Mouse (Mus musculus) liver, embryonic 14.5 days (tissue): Measurements from ENCODE around the gene Erbb2. TPM values are rescaled to one million over a fixed set of nuclear protein-coding genes. Genes with fewer than 3 reads are reported as not detected.
A peak's percentile ranks its signal among the peaks of the same experiment; 100 is the strongest.

Experiments used
- ATAC-seq: fragments of 200-750 bp; cut with Nextera tagmentation; 2 replicates; pipeline ENCODE4 v1.8.0; 2017; ENCODE audit warnings: moderate number of reproducible peaks, mild to moderate bottlenecking, moderate library complexity; ENCODE audit not compliant: insufficient read depth
- DNase-seq, 3 experiments: peaks; one replicate each; pipeline ENCODE4 v3.0.0-alpha.2; 2012 to 2013; ENCODE audit warnings: low read depth in 3 of 3, low spot score in 3 of 3
- H3K27ac ChIP-seq: fragments of 300-500 bp; sonication (generic); 2 replicates; pipeline ENCODE4 v1.5.1; 2014; ENCODE audit warnings: moderate library complexity, mild to moderate bottlenecking, control low read depth, inconsistent platforms
- H3K27me3 ChIP-seq: fragments of 300-500 bp; sonication (generic); 2 replicates; pipeline ENCODE4 v1.6.1; 2014; ENCODE audit warnings: mild to moderate bottlenecking, low read length, moderate library complexity; ENCODE audit not compliant: control insufficient read depth, insufficient read depth
- H3K36me3 ChIP-seq: fragments of 300-500 bp; sonication (generic); replicated peaks from 2 replicates; pipeline ENCODE4 v1.6.1; 2014; ENCODE audit warnings: low read depth; ENCODE audit not compliant: control insufficient read depth, insufficient read depth
- H3K4me1 ChIP-seq, 2 experiments: fragments of 200-500 bp in 1 of 2; fragments of 300-500 bp in 1 of 2; sonication (generic) in 1 of 2; replicated peaks; 2 replicates each; pipeline ENCODE4 v1.6.1; 2012 to 2014; ENCODE audit warnings: antibody characterized with exemption in 1 of 2, inconsistent platforms in 1 of 2, low read length in 1 of 2; ENCODE audit not compliant: control insufficient read depth in 2 of 2, insufficient read depth in 2 of 2
- H3K4me2 ChIP-seq: fragments of 300-500 bp; sonication (generic); 2 replicates; pipeline ENCODE4 v1.6.1; 2014; ENCODE audit warnings: low read depth, mild to moderate bottlenecking, control low read depth, moderate library complexity
- H3K4me3 ChIP-seq, 2 experiments: fragments of 200-500 bp in 1 of 2; fragments of 300-500 bp in 1 of 2; sonication (generic) in 1 of 2; 2 replicates each; pipeline ENCODE4 v1.5.1; 2012 to 2014; ENCODE audit warnings: low read depth in 2 of 2, low read length in 2 of 2, mild to moderate bottlenecking in 2 of 2, control low read depth in 1 of 2, inconsistent platforms in 1 of 2, moderate library complexity in 1 of 2; ENCODE audit not compliant: insufficient read depth in 1 of 2
- H3K9ac ChIP-seq: fragments of 300-500 bp; sonication (generic); replicated peaks from 2 replicates; pipeline ENCODE4 v1.6.1; 2014; ENCODE audit warnings: mild to moderate bottlenecking, control low read depth, moderate library complexity
- H3K9me3 ChIP-seq: fragments of 300-500 bp; sonication (generic); 2 replicates; pipeline ENCODE4 v1.6.1; 2016; ENCODE audit warnings: low read length, mixed read lengths; ENCODE audit not compliant: control insufficient read depth
- CTCF ChIP-seq: IDR thresholded peaks from 2 replicates; pipeline ENCODE4 v1.5.1; 2016; ENCODE audit warnings: antibody characterized with exemption, low read depth, control low read depth
- EP300 ChIP-seq: IDR thresholded peaks from 2 replicates; pipeline ENCODE4 v1.6.1; 2016; ENCODE audit warnings: antibody characterized with exemption, low read depth
- WGBS: fragments of 180-500 bp; shearing (Covaris S2); extraction: QIAGEN DNeasy Blood & Tissue Kit; methylation state at CpG from one replicate; pipeline ENCODE4 v1.1.7; 2014; ENCODE audit not compliant: insufficient replicate concordance; 5-methylcytosine and 5-hydroxymethylcytosine counted together
- polyA plus RNA-seq, 2 experiments: library from polyadenylated mRNA; depleted of rRNA in 1 of 2; stranded (reverse) in 1 of 2; unstranded in 1 of 2; fragments of >200 nt; fragmentation: Nextera tagmentation in 1 of 2; extraction: Ambion mirVana in 1 of 2; gene quantifications; 2 replicates each; pipeline versions ENCODE4 v1.2.1 to v1.2.3; 2012 to 2014

The Erbb2 gene
- polyA plus RNA-seq, 2 experiments = 1.1 to 1.6 TPM

- TF ChIP-seq EP300 (no peak), CTCF (no peak)
- no peak overlapping the region for H3K4me3 ChIP-seq
- DNase-seq = no peak
Measured at GRCm38 (mm10) chr11:98449921-98450771, 37.9 kb downstream of the Erbb2 start.

DNA sequence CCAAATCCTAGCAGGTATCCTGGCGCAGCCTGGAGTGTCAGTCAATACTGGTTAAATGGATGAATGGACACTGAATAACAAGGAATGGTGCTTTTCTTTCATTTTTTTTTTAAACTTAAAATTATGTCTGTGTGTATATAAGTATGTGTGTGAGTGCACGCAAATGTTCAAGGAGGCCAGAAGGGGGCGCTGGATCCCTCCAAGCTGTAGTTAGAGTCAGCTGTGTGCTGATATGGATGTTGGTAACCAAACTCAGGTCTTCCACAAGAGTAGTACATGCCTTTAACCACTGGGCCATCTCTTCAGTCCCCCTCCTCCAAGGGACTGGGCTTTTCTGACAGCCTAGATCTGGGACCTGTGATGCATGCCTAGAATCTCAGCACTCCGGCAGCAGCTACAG is 43.2 kb downstream of the Erbb2 start:
- peaks cover 32% of the 10 kb centered on the region for H3K27me3 ChIP-seq
- H3K4me2 ChIP-seq = no peak overlapping the region
- H3K9ac ChIP-seq = no peak overlapping the region
- no peak overlapping the region for H3K27ac ChIP-seq
- no peak overlapping the region for H3K4me3 ChIP-seq
- DNase-seq = no peak
- WGBS = 65% methylated on average over 4 of the region's 4 CpGs
- no peaks in the 10 kb centered on the region for H3K36me3 ChIP-seq
- TF ChIP-seq CTCF = peak; percentile 57
- no peak for TF ChIP-seq EP300
- H3K9me3 ChIP-seq = no peaks in the 10 kb centered on the region
- no peak for ATAC-seq
- peaks cover 0 to 5% of the 10 kb centered on the region in 2 experiments; a peak in 1 of 4 replicates for H3K4me1 ChIP-seq

More at GRCm38 (mm10) chr11:98449921-98450771, 37.9 kb downstream of the Erbb2 start:
- peaks cover 0 to 7% of the 10 kb centered on the region in 2 experiments; a peak in 2 of 4 replicates for H3K4me1 ChIP-seq
- H3K4me2 ChIP-seq = peak overlapping the region; percentile 50; the same call in 1 of the 2 replicates
- WGBS = 60% methylated on average over 20 of the region's 20 CpGs
- ATAC-seq = no peak
- no peaks in the 10 kb centered on the region for H3K36me3 ChIP-seq
- H3K27me3 ChIP-seq = peaks cover 26% of the 10 kb centered on the region
- H3K9ac ChIP-seq = no peak overlapping the region
- H3K9me3 ChIP-seq = no peaks in the 10 kb centered on the region
- no peak overlapping the region for H3K27ac ChIP-seq

DNA sequence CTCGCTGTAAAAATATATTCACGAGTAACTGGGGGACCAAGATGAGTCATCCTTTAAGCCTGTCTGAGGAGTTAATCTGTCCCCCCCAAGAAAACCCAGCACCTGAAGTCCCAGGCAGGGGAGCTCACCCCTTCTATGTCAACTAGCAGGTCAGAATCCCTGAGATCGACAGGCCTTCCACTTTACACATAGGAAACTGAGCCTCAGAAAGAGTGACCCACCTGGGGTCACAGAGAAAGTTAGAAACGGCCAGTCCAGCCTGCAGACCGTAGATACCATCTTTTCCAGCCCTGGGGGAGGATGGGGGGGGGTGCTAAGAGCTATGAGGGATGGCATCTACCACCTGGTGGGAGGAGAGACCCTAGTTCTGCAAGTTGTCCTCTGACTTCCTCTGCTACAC is 44.3 kb downstream of the Erbb2 start:
- TF ChIP-seq CTCF (no peak), EP300 (no peak)
- Histone ChIP-seq H3K4me1 (peaks cover 0 to 5% of the 10 kb centered on the region in 2 experiments; a peak in 1 of 4 replicates), H3K36me3 (no peaks in the 10 kb centered on the region), H3K9me3 (no peaks in the 10 kb centered on the region), H3K4me3 (no peak overlapping the region), H3K27me3 (peaks cover 33% of the 10 kb centered on the region), H3K4me2 (no peak overlapping the region), H3K27ac (no peak overlapping the region), H3K9ac (no peak overlapping the region)
- ATAC-seq (no peak), DNase-seq (no peak)
- WGBS = 55% methylated on average over 5 of the region's 5 CpGs

- Histone ChIP-seq H3K9me3 (no peaks in the 10 kb centered on the region), H3K4me3 (peak overlapping the region; percentile 45 to 58), H3K27ac (no peak overlapping the region), H3K4me2 (peak overlapping the region; percentile 78), H3K4me1 (peaks cover 0 to 5% of the 10 kb centered on the region in 2 experiments; a peak in 1 of 4 replicates), H3K36me3 (no peaks in the 10 kb centered on the region), H3K27me3 (peaks cover 33% of the 10 kb centered on the region), H3K9ac (no peak overlapping the region)
- TF ChIP-seq CTCF (no peak), EP300 (no peak)
- WGBS = 24% methylated on average over 9 of the region's 9 CpGs
- DNase-seq (no peak), ATAC-seq (no peak)
Measured at GRCm38 (mm10) chr11:98456945-98457344, 44.7 kb downstream of the Erbb2 start.

DNA sequence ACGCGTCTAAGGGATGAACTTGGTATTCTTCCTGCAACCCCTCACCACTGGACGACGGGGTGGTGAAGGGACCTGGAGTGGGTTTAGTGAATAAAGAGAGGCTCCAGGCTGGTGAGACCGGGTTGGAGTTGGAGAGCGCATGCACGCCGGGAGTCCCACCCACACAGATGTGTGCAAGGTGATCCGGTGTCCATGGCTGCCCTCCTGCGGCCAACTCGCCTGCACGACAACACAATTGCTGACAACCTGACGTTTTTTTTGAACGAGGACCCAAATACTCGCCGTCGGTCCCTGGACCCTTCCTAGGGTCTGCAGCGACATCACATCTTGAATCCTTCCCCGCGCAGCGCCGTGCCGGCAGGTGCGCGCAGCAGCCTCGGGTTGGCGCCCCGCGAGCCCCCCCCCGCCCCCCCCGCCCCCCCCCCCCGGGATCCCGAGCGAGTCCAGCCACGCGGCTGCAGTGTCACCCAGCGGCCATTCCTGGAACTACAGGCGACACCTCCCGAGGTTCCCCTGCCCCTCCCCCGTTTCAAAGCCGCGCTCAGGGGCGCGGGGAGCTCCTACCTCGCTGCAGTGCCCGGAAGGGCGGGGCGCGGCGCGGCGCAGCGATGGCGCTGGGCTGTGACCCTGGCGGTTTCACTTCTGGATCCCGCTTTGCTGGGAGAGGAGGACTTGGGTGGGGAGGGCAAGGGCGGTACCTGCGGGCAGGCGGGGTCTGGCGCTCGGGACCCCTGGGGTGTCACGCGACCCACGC is 45.3 kb downstream of the Erbb2 start:
- peaks cover 0 to 5% of the 10 kb centered on the region in 2 experiments; a peak in 1 of 4 replicates for H3K4me1 ChIP-seq
- peak; percentile 44 to 55 (median 49) for DNase-seq
- peak overlapping the region; percentile 58 to 65 for H3K4me3 ChIP-seq
- peak overlapping the region; percentile 78 for H3K4me2 ChIP-seq
- H3K9me3 ChIP-seq = no peaks in the 10 kb centered on the region
- no peaks in the 10 kb centered on the region for H3K36me3 ChIP-seq
- WGBS = under 1% methylated on average over 62 of the region's 64 CpGs
- H3K27ac ChIP-seq = no peak overlapping the region
- H3K9ac ChIP-seq = peak overlapping the region; percentile 15; the same call in 1 of the 2 replicates
- ATAC-seq = peak; percentile 75
- H3K27me3 ChIP-seq = peaks cover 33% of the 10 kb centered on the region
- TF ChIP-seq CTCF (peak; percentile 63), EP300 (no peak)
